In genomic region chr3:36486881-36487280, GRCm38 (mm10) we compare ENCODE assay signal across 31 mouse cellular contexts. TPM values are rescaled to one million over a fixed set of nuclear protein-coding genes. Genes with fewer than 3 reads are reported as not detected.
"Had no signal": no experiment of that assay in that cellular context is flagged by ENCODE, and none has a peak within 500 bp of the region (broad histone marks: within the 10 kb centered on the region; RNA-seq: fewer than 3 reads in every experiment).

No protein-coding gene starts in this region.

- H3K4me3 ChIP-seq: heart, embryonic 10.5 days; heart, embryonic 12.5 days; hindbrain, embryonic 13.5 days; intestine, embryonic 15.5 days; layer of hippocampus, adult 2 months; limb, embryonic 10.5 days; limb, embryonic 12.5 days; liver, embryonic 13.5 days; liver, embryonic 15.5 days had no signal

- DNase-seq: gastrocnemius, postnatal 14 days; gastrocnemius, postnatal 36 days; heart, adult 18-20 months; heart, postnatal 10 days; kidney, adult 18-20 months; kidney, adult 8-10 months; kidney, postnatal 10 days; kidney, postnatal 25 days; kidney, postnatal 4 days; liver; liver, embryonic 13.5 days had no signal

- H3K27ac ChIP-seq: heart, embryonic 10.5 days; hindbrain, embryonic 13.5 days; intestine, embryonic 15.5 days; layer of hippocampus, adult 2 months; limb, embryonic 10.5 days; limb, embryonic 12.5 days; liver, embryonic 13.5 days; liver, embryonic 15.5 days had no signal

RNA-seq across cellular contexts. Expression of gene 1810062G17Rik, which starts 11.1 kb away (rescaled TPM):
- total RNA-seq: gastrocnemius, adult 18-20 months; gastrocnemius, adult 8-10 months; heart, adult 18-20 months; hematopoietic stem cell, adult 5-6 weeks; layer of hippocampus, adult 2 months; layer of hippocampus, postnatal 25 days; left cerebral cortex, postnatal 36 days had no signal
- polyA plus RNA-seq: hindbrain, embryonic 13.5 days had no signal

RNA-seq across cellular contexts. Expression of gene Gm11549, which starts 34.7 kb away (rescaled TPM):
- total RNA-seq: gastrocnemius, adult 18-20 months; gastrocnemius, adult 8-10 months; gastrocnemius, postnatal 36 days; heart, adult 18-20 months; heart, adult 8-10 months; heart, postnatal 10 days; heart, postnatal 25 days; hematopoietic stem cell, adult 5-6 weeks had no signal
- polyA plus RNA-seq: gonadal fat pad, adult 2 months; heart, embryonic 10.5 days; inflammation-experienced regulatory T-cells, adult 6 months; kidney, embryonic 14.5 days; kidney, embryonic 16.5 days; limb, embryonic 10.5 days; liver, embryonic 11.5 days; liver, embryonic 13.5 days; liver, embryonic 15.5 days had no signal
